Mouse (Mus musculus) layer of hippocampus, adult 18-20 months (tissue): Measurements from ENCODE around the gene Glo1. TPM values are rescaled to one million over a fixed set of nuclear protein-coding genes. Genes with fewer than 3 reads are reported as not detected.

Experiments
- DNase-seq, 2 experiments: peaks; one replicate each; pipeline ENCODE4 v3.0.0; 2022; ENCODE audit warnings: low spot score in 2 of 2
- total RNA-seq, 2 experiments: library from RNA; stranded (reverse); gene quantifications; 2 replicates each; pipeline ENCODE4 v1.2.3; 2021

Glo1 gene
- total RNA-seq, 2 experiments from 2014 or later: 199 to 206 TPM

GRCm38 (mm10) chr17:30549899-30550773 is 76.5 kb downstream of the Glo1 start:
- no peak for DNase-seq

GRCm38 (mm10) chr17:30539098-30539497 is 87.6 kb downstream of the Glo1 start:
- peak; percentile 71 to 89 for DNase-seq

DNA sequence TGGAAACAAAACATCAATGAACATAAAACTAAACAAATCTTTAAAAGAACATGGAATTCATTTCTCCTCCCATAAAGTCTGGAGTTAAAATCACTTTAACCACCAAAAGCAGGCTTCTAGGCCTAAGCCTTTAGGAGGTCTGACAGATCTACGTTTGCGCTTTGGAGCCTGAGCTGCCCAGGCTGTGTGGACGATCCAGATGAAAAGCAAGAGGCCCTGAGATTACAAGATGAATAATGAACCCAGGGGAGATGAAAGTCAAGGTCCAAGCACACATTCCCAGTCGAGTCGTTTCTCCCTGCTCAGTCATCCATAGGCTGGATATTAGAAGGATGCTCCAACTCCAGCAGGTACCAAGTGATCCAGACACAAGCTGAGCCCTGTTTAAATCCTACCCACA is 90.0 kb downstream of the Glo1 start:
- DNase-seq: no peak

Other genes starting within 250 kb of the Glo1 start
- 100 to 1,000 TPM; 153 to 166 TPM for gene Btbd9, start 50.4 kb downstream of the Glo1 start, total RNA-seq
- gene Dnah8, start 2.5 kb downstream of the Glo1 start, total RNA-seq: 1 to 10 TPM; 1.7 to 3.1 TPM